Mouse (Mus musculus) liver, adult 2 months (tissue): ENCODE measurements around the gene Gm38119.

Experiments used
- CTCF ChIP-seq: fragments of 200-500 bp; IDR thresholded peaks from 2 replicates; pipeline ENCODE4 v1.5.1; 2011; ENCODE audit warnings: low read depth, low read length, control low read depth
- POLR2A ChIP-seq: fragments of 200-500 bp; IDR thresholded peaks from 2 replicates; pipeline ENCODE4 v1.6.1; 2011; ENCODE audit warnings: low read length, control low read depth; ENCODE audit not compliant: insufficient read depth; ENCODE audit errors: extremely low read depth

DNA sequence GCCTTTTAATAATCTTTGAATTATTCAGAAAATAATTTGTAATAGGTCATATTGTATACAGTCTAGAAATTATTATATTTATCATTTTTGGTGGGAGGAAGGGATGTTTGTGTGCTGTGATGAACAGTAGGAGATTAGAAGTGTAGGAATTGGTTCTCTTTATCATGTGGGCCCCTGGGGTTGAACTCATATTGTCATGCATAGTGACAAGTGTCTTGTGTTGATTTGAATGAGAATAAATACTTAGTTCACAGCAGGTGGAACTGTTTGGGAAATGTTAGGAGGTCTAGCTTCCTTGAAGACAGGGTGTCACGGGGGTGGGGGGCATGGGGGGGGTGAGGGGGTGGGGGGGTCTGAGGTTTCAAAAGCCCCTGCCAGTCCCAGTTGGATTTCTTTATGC lies 44.3 kb downstream of the Gm38119 start:
- TF ChIP-seq POLR2A (no peak), CTCF (no peak)
